Mouse (Mus musculus): ENCODE data around the gene Phldb2. TPM values are rescaled to one million over a fixed set of nuclear protein-coding genes. Genes with fewer than 3 reads are reported as not detected.

Phldb2 gene
- total RNA-seq, 1 experiment from 2014 or later, result 4.3 TPM

GRCm38 (mm10) chr16:45791286-45791685 lies 162.1 kb downstream of the Phldb2 start:
- 0 out of 4 replicates have a peak, but pooled peaks of 1 of the 2 experiments have one; percentile 27 for ATAC-seq (replicated peaks in 1 of 2; ENCODE audit: insufficient read depth in 1 of 2, low FRiP score in 2 of 2, low TSS enrichment in 1 of 2, low read depth in 1 of 2, poor library complexity in 2 of 2, severe bottlenecking in 2 of 2)

- no peak for ATAC-seq (replicated peaks in 1 of 2; ENCODE audit: insufficient read depth in 1 of 2, low FRiP score in 2 of 2, low TSS enrichment in 1 of 2, low read depth in 1 of 2, poor library complexity in 2 of 2, severe bottlenecking in 2 of 2)
Observed at GRCm38 (mm10) chr16:45789311-45789710, 164.1 kb downstream of the Phldb2 start.

- ATAC-seq (replicated peaks in 1 of 2; ENCODE audit: insufficient read depth in 1 of 2, low FRiP score in 2 of 2, low TSS enrichment in 1 of 2, low read depth in 1 of 2, poor library complexity in 2 of 2, severe bottlenecking in 2 of 2), result no peak
Observed at GRCm38 (mm10) chr16:45787650-45788049, 165.7 kb downstream of the Phldb2 start.

GRCm38 (mm10) chr16:45786639-45787038 lies 166.8 kb downstream of the Phldb2 start:
- ATAC-seq (replicated peaks in 1 of 2; ENCODE audit: insufficient read depth in 1 of 2, low FRiP score in 2 of 2, low TSS enrichment in 1 of 2, low read depth in 1 of 2, poor library complexity in 2 of 2, severe bottlenecking in 2 of 2), result peak; percentile 95 to 96

GRCm38 (mm10) chr16:45780001-45780400 lies 173.4 kb downstream of the Phldb2 start:
- no peak for ATAC-seq (replicated peaks in 1 of 2; ENCODE audit: insufficient read depth in 1 of 2, low FRiP score in 2 of 2, low TSS enrichment in 1 of 2, low read depth in 1 of 2, poor library complexity in 2 of 2, severe bottlenecking in 2 of 2)

GRCm38 (mm10) chr16:45774813-45775212 lies 178.6 kb downstream of the Phldb2 start:
- no peak for ATAC-seq (replicated peaks in 1 of 2; ENCODE audit: insufficient read depth in 1 of 2, low FRiP score in 2 of 2, low TSS enrichment in 1 of 2, low read depth in 1 of 2, poor library complexity in 2 of 2, severe bottlenecking in 2 of 2)

GRCm38 (mm10) chr16:45770914-45771313 lies 182.5 kb downstream of the Phldb2 start:
- no peak for ATAC-seq (replicated peaks in 1 of 2; ENCODE audit: insufficient read depth in 1 of 2, low FRiP score in 2 of 2, low TSS enrichment in 1 of 2, low read depth in 1 of 2, poor library complexity in 2 of 2, severe bottlenecking in 2 of 2)

- no peak for ATAC-seq (replicated peaks in 1 of 2; ENCODE audit: insufficient read depth in 1 of 2, low FRiP score in 2 of 2, low TSS enrichment in 1 of 2, low read depth in 1 of 2, poor library complexity in 2 of 2, severe bottlenecking in 2 of 2)
Observed at GRCm38 (mm10) chr16:45767853-45768640, 185.4 kb downstream of the Phldb2 start.

- ATAC-seq (replicated peaks in 1 of 2; ENCODE audit: insufficient read depth in 1 of 2, low FRiP score in 2 of 2, low TSS enrichment in 1 of 2, low read depth in 1 of 2, poor library complexity in 2 of 2, severe bottlenecking in 2 of 2), result no peak
Observed at GRCm38 (mm10) chr16:45767434-45767833, 186.0 kb downstream of the Phldb2 start.

- ATAC-seq (replicated peaks in 1 of 2; ENCODE audit: insufficient read depth in 1 of 2, low FRiP score in 2 of 2, low TSS enrichment in 1 of 2, low read depth in 1 of 2, poor library complexity in 2 of 2, severe bottlenecking in 2 of 2), result no peak
Observed at GRCm38 (mm10) chr16:45765801-45766494, 187.4 kb downstream of the Phldb2 start.

GRCm38 (mm10) chr16:45765102-45765501 lies 188.3 kb downstream of the Phldb2 start:
- ATAC-seq (replicated peaks in 1 of 2; ENCODE audit: insufficient read depth in 1 of 2, low FRiP score in 2 of 2, low TSS enrichment in 1 of 2, low read depth in 1 of 2, poor library complexity in 2 of 2, severe bottlenecking in 2 of 2), result no peak

- ATAC-seq (replicated peaks in 1 of 2; ENCODE audit: insufficient read depth in 1 of 2, low FRiP score in 2 of 2, low TSS enrichment in 1 of 2, low read depth in 1 of 2, poor library complexity in 2 of 2, severe bottlenecking in 2 of 2), result no peak
Observed at GRCm38 (mm10) chr16:45762859-45763505, 190.4 kb downstream of the Phldb2 start.

- ATAC-seq (replicated peaks in 1 of 2; ENCODE audit: insufficient read depth in 1 of 2, low FRiP score in 2 of 2, low TSS enrichment in 1 of 2, low read depth in 1 of 2, poor library complexity in 2 of 2, severe bottlenecking in 2 of 2), result no peak
Observed at GRCm38 (mm10) chr16:45761425-45761824, 192.0 kb downstream of the Phldb2 start.

- ATAC-seq (replicated peaks in 1 of 2; ENCODE audit: insufficient read depth in 1 of 2, low FRiP score in 2 of 2, low TSS enrichment in 1 of 2, low read depth in 1 of 2, poor library complexity in 2 of 2, severe bottlenecking in 2 of 2), result no peak
Observed at GRCm38 (mm10) chr16:45758726-45759269, 194.6 kb downstream of the Phldb2 start.

- peak; percentile 46 to 57 for ATAC-seq (replicated peaks in 1 of 2; ENCODE audit: insufficient read depth in 1 of 2, low FRiP score in 2 of 2, low TSS enrichment in 1 of 2, low read depth in 1 of 2, poor library complexity in 2 of 2, severe bottlenecking in 2 of 2)
Observed at GRCm38 (mm10) chr16:45757421-45758078, 195.8 kb downstream of the Phldb2 start.

GRCm38 (mm10) chr16:45756855-45757254 lies 196.5 kb downstream of the Phldb2 start:
- peak; percentile 83 to 84 for ATAC-seq (replicated peaks in 1 of 2; ENCODE audit: insufficient read depth in 1 of 2, low FRiP score in 2 of 2, low TSS enrichment in 1 of 2, low read depth in 1 of 2, poor library complexity in 2 of 2, severe bottlenecking in 2 of 2)

GRCm38 (mm10) chr16:45743591-45744144 lies 209.7 kb downstream of the Phldb2 start:
- no peak for ATAC-seq (replicated peaks in 1 of 2; ENCODE audit: insufficient read depth in 1 of 2, low FRiP score in 2 of 2, low TSS enrichment in 1 of 2, low read depth in 1 of 2, poor library complexity in 2 of 2, severe bottlenecking in 2 of 2)

All from hematopoietic stem cell, adult 5-6 weeks (primary cell).